Mouse (Mus musculus) small intestine, adult 2 months (tissue): ENCODE results near the gene Brap. TPM values are rescaled to one million over a fixed set of nuclear protein-coding genes. Genes with fewer than 3 reads are reported as not detected.
"Not testable (repeated sequence)": the region's sequence is repeated elsewhere in the genome, so short reads cannot be mapped to it uniquely, and the experiment has no call there.

Source experiments
- H3K27ac ChIP-seq: fragments of 200-500 bp; 2 replicates; pipeline ENCODE4 v1.5.1; 2012; ENCODE audit warnings: low read depth, low read length, control low read depth, inconsistent platforms; ENCODE audit not compliant: insufficient read depth
- H3K27me3 ChIP-seq: fragments of 200-500 bp; 2 replicates; pipeline ENCODE4 v1.6.1; 2012; ENCODE audit warnings: mild to moderate bottlenecking, moderate library complexity, low read length, inconsistent platforms; ENCODE audit not compliant: control insufficient read depth, insufficient read depth
- H3K36me3 ChIP-seq: fragments of 200-500 bp; 2 replicates; pipeline ENCODE4 v1.6.1; 2012; ENCODE audit warnings: mild to moderate bottlenecking, low read length, control low read depth, inconsistent platforms; ENCODE audit not compliant: control insufficient read depth, insufficient read depth
- H3K4me1 ChIP-seq: fragments of 200-500 bp; 2 replicates; pipeline ENCODE4 v1.6.1; 2012; ENCODE audit warnings: low read length, inconsistent platforms, mixed read lengths; ENCODE audit not compliant: control insufficient read depth, insufficient read depth, insufficient read length
- H3K4me3 ChIP-seq: fragments of 200-500 bp; 2 replicates; pipeline ENCODE4 v1.5.1; 2012; ENCODE audit warnings: low read depth, mild to moderate bottlenecking, control low read depth, inconsistent platforms, low read length, moderate library complexity
- CTCF ChIP-seq: fragments of 200-500 bp; IDR thresholded peaks from 2 replicates; pipeline ENCODE4 v1.5.1; 2012; ENCODE audit warnings: low read depth, mild to moderate bottlenecking, control low read depth, inconsistent platforms, low read length, moderate library complexity, mixed read lengths; ENCODE audit not compliant: insufficient replicate concordance, insufficient read length; ENCODE audit errors: extremely low read depth
- POLR2A ChIP-seq: fragments of 200-500 bp; IDR thresholded peaks from 2 replicates; pipeline ENCODE4 v1.6.1; 2012; ENCODE audit warnings: low read depth, mild to moderate bottlenecking, control low read depth, inconsistent platforms, low read length, moderate library complexity
- WGBS: fragments of 180-500 bp; shearing (Covaris S2); methylation state at CpG from one replicate; pipeline ENCODE4 v1.1.7; 2018; 5-methylcytosine and 5-hydroxymethylcytosine counted together
- polyA plus RNA-seq: library from polyadenylated mRNA; depleted of rRNA; stranded (reverse); fragments of >200 nt; gene quantifications from 2 replicates; pipeline ENCODE4 v1.2.3, GENCODE M21; 2012

Brap gene
- polyA plus RNA-seq, 1 experiment: 17.4 TPM

GRCm38 (mm10) chr5:121682250-121682649, 21.9 kb downstream of the Brap start:
- no peak overlapping the region for H3K4me3 ChIP-seq
- 98% methylated on average over 2 of the region's 2 CpGs for WGBS
- no peaks in the 10 kb centered on the region for H3K4me1 ChIP-seq
- H3K27me3 ChIP-seq: no peaks in the 10 kb centered on the region
- peaks cover 69% of the 10 kb centered on the region for H3K36me3 ChIP-seq
- no peak overlapping the region for H3K27ac ChIP-seq
- TF ChIP-seq CTCF (no peak), POLR2A (no peak)

DNA sequence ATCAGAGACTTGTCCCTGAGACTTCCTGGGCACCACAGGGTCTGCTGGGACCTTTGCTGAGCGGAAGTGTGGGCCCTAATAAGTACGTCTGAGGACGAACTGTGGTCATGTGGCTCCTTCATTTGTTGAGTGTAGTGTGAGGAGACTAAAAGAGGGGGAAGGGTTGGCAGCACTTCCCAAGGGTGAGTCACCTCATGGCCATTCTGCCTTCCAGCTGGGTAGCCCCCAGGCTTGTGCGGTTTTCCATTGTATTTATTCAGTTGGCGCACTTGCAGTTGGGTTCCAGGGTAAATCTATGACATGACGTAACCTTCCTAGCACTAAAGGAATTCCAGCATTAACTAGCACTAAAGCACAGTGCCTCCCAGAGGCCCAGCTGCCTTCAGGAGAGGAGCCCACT, 25.1 kb downstream of the Brap start:
- WGBS: 82% methylated on average over 6 of the region's 6 CpGs
- H3K27ac ChIP-seq: no peak overlapping the region

GRCm38 (mm10) chr5:121686113-121686898, 25.9 kb downstream of the Brap start:
- Histone ChIP-seq H3K36me3 (peaks cover 44% of the 10 kb centered on the region), H3K27me3 (no peaks in the 10 kb centered on the region), H3K27ac (no peak overlapping the region), H3K4me3 (no peak overlapping the region), H3K4me1 (peaks cover 2% of the 10 kb centered on the region; the same call in 1 of the 2 replicates)
- WGBS: 69% methylated on average over 15 of the region's 15 CpGs
- TF ChIP-seq CTCF: peak; percentile 29; the same call in 1 of the 2 replicates
- TF ChIP-seq POLR2A: no peak

More for the DNA sequence above, 25.1 kb downstream of the Brap start:
- H3K36me3 ChIP-seq: peaks cover 50% of the 10 kb centered on the region
- H3K4me3 ChIP-seq: no peak overlapping the region
- TF ChIP-seq POLR2A (no peak), CTCF (no peak)
- H3K27me3 ChIP-seq: no peaks in the 10 kb centered on the region
- no peaks in the 10 kb centered on the region for H3K4me1 ChIP-seq

DNA sequence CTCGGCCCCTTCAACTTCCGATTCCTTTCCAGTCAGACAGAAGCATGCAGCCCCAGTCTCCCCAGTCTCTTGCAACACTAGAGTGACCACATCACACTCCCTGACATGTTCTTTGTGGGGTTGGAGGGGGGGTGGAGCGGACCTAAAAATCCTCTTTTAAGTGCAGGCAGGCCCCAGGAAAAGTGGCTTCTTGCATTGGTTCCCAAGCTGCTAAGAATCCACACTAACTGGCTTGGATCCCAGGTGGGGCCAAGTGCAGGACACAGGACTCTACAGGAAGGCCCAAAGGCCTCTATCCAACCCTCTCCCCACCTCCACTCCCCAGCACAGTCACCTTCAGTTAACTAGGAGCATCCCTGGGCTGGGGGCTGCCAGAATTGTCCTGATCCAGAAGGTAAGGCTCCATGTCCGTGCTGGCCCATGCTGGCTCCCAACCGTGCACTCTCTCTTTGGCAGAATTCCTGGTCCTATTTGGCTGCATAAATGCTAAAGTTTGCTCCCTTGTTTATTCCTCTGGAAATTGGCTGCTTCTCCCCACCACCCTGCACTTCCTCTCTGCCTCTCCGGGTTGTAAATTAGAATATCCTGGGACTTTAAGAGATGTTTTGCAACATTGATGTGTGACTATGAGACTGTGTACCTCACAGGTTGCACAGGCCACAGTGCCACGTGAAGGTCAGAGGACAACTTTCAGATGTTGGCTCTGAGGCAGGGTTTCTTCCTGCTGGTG, 30.3 kb downstream of the Brap start:
- Histone ChIP-seq H3K4me3 (no peak overlapping the region), H3K27me3 (no peaks in the 10 kb centered on the region), H3K36me3 (peaks cover 11% of the 10 kb centered on the region), H3K4me1 (peaks cover 2% of the 10 kb centered on the region; the same call in 1 of the 2 replicates), H3K27ac (peak overlapping the region; percentile 43; the same call in 1 of the 2 replicates)
- TF ChIP-seq POLR2A: no peak
- no peak for TF ChIP-seq CTCF
- WGBS: 56% methylated on average over 7 of the region's 7 CpGs

DNA sequence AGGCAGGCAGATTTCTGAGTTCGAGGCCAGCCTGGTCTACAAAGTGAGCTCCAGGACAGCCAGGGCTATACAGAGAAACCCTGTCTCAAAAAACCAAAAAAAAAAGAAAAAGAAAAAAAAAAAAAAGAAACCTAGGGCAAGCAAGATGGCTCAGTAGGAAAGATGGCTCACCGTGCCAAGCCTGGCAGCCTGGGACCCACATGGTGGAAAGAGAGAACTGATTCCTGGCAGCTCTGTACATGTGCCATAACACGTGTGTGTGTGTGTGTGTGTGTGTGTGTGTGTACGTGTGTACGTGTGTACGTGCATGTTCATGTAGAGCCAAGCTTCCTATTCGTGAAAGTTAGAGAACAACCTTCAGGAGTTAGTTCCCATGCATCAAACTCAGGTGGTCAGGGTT, 31.1 kb downstream of the Brap start:
- WGBS: 91% methylated on average over 7 of the region's 7 CpGs
- H3K27me3 ChIP-seq, H3K4me1 ChIP-seq, H3K27ac ChIP-seq, H3K36me3 ChIP-seq, H3K4me3 ChIP-seq: not testable (repeated sequence)

DNA sequence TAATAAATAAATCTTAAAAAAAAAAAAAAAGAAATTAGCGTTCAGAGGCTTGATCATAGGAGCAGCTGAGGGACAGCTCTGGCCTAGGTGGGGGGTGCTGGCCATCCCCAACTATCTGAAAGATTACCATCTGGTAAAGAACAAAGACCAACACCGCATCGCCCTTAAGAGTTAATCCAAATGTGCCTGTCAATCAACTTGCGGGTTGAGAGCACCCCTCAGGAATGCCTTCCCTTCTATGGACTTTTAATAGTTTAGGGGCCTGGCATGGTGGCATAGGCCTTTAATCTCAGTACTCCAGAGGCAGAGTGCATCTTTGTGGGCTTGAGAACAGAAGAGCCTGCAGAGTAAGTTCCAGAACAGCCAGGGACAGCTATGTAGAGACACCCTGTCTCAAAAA, 32.5 kb downstream of the Brap start:
- 86% methylated on average over 4 of the region's 4 CpGs for WGBS

GRCm38 (mm10) chr5:121696761-121697160, 36.4 kb downstream of the Brap start:
- peaks cover 3% of the 10 kb centered on the region; the same call in 1 of the 2 replicates for H3K4me1 ChIP-seq
- H3K27me3 ChIP-seq: no peaks in the 10 kb centered on the region
- TF ChIP-seq CTCF: no peak
- TF ChIP-seq POLR2A: no peak
- no peak overlapping the region for H3K27ac ChIP-seq
- H3K36me3 ChIP-seq: no peaks in the 10 kb centered on the region
- WGBS: 81% methylated on average over 6 of the region's 6 CpGs
- H3K4me3 ChIP-seq: no peak overlapping the region

More for the DNA sequence above, 32.5 kb downstream of the Brap start:
- TF ChIP-seq POLR2A (no peak), CTCF (no peak)
- H3K36me3 ChIP-seq: no peaks in the 10 kb centered on the region
- no peak overlapping the region for H3K27ac ChIP-seq
- H3K27me3 ChIP-seq: no peaks in the 10 kb centered on the region
- peaks cover 2% of the 10 kb centered on the region; the same call in 1 of the 2 replicates for H3K4me1 ChIP-seq
- no peak overlapping the region for H3K4me3 ChIP-seq
